Mouse (Mus musculus) left cerebral cortex, postnatal 25 days (tissue): ENCODE results near the gene AL732309.1. TPM values are rescaled to one million over a fixed set of nuclear protein-coding genes. Genes with fewer than 3 reads are reported as not detected.

ENCODE experiments used
- DNase-seq, 2 experiments: peaks; one replicate each; pipeline ENCODE4 v3.0.0; 2022; ENCODE audit warnings: low spot score in 2 of 2, mixed read lengths in 1 of 2
- intact Hi-C: fragments of 180-260 bp; cut with DNase I; formaldehyde crosslinking; loops from one replicate; pipeline ENCODE4 v1.15.1; 2025
- total RNA-seq, 2 experiments: library from RNA; stranded (reverse); gene quantifications; 2 replicates each; pipeline ENCODE4 v1.2.3; 2021

Gene AL732309.1
- total RNA-seq, 2 experiments from 2014 or later: 1.6 to 2.9 TPM

- intact Hi-C loops: loop anchor here (2.0 kb wide), 2 partner anchors 14 to 30 kb away; partner anchors contain the start of genes Nelfb and Tmem203
- peak; percentile 98 to 100 for DNase-seq
Measured at GRCm38 (mm10) chr2:25224766-25225752, 21.6 kb downstream of the AL732309.1 start.

DNA sequence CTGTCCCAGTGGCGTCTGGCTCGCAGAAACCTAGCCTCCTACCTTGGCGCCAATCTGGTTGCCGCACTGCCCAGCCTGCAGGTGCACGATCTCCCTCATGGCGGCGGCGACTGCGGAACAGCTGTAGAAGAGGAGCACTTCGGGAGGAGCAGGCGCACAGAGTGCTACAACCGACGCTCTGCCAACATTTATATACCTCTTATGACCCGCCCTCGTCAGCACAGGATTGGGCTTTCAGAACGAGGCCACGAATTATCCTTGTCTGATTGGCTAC, 22.2 kb downstream of the AL732309.1 start, which contains the start of gene Tubb4b:
Gene Tubb4b (minus strand): TSS at position 211 of the 274 bp plus-strand sequence.
- no peak for DNase-seq
- intact Hi-C loops: loop anchor here (2.0 kb wide), 2 partner anchors 14 to 30 kb away; partner anchors contain the start of genes Nelfb and Tmem203

DNA sequence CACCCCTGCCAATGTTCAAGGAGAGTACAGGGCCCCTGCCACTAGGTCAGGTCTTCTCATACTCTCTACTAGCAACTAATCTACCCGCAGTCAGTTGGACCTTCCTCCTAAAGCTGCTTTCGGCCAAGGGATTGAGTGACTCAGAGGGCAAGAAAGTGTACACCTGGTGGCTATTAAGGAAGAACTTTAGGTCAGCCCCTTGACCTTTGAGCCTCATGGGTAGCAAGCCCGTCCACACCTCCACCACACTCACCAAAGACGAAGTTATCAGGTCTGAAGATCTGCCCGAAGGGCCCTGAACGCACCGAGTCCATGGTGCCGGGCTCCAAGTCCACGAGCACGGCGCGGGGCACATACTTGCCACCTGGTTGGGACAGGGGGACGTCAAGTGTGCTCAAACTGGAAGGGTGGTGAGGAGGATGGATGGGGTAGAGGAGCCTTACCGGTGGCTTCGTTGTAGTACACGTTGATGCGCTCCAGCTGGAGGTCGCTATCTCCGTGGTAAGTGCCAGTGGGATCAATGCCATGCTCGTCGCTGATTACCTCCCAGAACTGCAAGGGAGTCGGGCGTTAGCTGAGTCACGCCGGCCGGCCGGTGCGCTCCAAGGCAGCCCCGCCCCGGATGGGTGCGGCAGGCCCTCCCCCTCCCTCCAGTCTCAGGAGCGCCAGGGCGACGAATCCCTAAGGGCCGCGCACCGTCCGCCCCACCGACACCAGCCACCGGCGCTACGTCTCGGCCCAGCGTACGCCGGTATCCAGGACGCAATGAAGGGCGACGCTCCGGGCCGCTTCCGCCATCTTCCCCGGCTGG, 22.8 kb downstream of the AL732309.1 start:
- intact Hi-C loops: loop anchor here (2.0 kb wide), 2 partner anchors 13 to 31 kb away; partner anchors contain the start of genes Nelfb and Tmem203
- peak; percentile 76 to 79 for DNase-seq

- intact Hi-C loops: no loop called here
- DNase-seq: no peak
Measured at GRCm38 (mm10) chr2:25221331-25221772, 25.3 kb downstream of the AL732309.1 start.

- intact Hi-C loops: no loop called here
- DNase-seq: no peak
Measured at GRCm38 (mm10) chr2:25218445-25218844, 28.2 kb downstream of the AL732309.1 start, which contains the start of gene Fam166a. Gene Fam166a (plus strand): TSS chr2:25218745.

- intact Hi-C loops: no loop called here
Measured at GRCm38 (mm10) chr2:25217666-25218065, 29.0 kb downstream of the AL732309.1 start.

GRCm38 (mm10) chr2:25214444-25214843, 32.2 kb downstream of the AL732309.1 start, which contains the start of gene Stpg3:
Gene Stpg3 (minus strand): TSS chr2:25214637.
- DNase-seq: no peak
- intact Hi-C loops: no loop called here

More at GRCm38 (mm10) chr2:25217666-25218065, 29.0 kb downstream of the AL732309.1 start:
- DNase-seq: no peak

DNA sequence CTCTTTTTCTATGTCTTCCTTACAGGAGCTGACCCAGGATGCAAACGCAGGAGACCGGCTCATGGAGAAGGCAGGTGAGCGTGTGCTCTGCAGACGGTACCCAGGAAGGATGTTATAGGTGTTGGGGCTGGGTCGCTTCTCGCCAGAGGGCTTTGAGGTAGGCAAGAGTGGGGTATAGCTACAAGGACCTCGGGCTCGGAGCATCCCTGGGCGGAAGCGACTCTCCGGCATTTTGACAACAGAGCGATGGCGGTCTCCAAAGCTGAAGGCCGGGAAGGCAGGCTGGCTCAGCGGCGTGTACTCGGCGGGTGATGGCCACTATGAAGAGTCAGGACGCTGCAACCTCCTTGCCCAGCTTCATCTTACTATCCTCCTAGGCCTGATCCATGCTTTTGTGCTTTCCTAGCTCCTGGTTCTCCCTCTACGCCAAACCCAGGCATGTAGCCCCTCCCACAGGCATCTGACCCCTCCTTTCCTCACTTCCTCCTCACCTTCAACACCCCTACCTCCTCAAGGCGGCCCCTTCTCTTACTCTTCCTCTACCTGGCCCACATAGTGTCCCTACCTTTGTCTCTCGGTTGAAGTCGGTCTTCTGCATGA, 33.3 kb downstream of the AL732309.1 start:
- no peak for DNase-seq
- intact Hi-C loops: no loop called here

GRCm38 (mm10) chr2:25211121-25211670, 35.5 kb downstream of the AL732309.1 start, which contains the start of gene Nelfb:
Gene Nelfb (minus strand): TSS chr2:25211489.
- DNase-seq: peak; percentile 83 to 84
- intact Hi-C loops: loop anchor here (2.0 kb wide), 1 partner anchor 14 kb away; the partner anchor contains the start of gene Tubb4b

DNA sequence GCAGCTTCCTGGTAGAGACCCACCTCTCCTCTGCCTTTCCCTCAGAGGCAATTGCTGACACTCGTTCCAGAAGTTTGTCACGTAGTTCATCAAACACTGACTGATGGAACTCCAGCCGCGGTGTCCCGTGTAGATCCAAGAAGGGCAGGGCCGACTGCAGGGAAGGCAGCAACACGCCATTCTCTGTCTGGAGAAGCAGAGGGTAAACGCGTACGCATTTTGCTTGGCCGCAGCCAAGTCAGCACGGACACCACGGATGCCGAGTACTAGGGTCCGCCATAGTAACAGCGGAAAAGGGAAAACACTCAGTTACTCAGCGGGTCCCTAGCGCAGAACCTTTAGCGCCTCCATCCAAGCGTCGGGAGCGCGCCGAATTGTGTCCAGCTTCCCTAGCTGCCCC, 36.0 kb downstream of the AL732309.1 start:
- intact Hi-C loops: loop anchor here (2.0 kb wide), 1 partner anchor 14 kb away; the partner anchor contains the start of gene Tubb4b
- DNase-seq: no peak

GRCm38 (mm10) chr2:25207593-25207992, 39.1 kb downstream of the AL732309.1 start:
- intact Hi-C loops: no loop called here

DNA sequence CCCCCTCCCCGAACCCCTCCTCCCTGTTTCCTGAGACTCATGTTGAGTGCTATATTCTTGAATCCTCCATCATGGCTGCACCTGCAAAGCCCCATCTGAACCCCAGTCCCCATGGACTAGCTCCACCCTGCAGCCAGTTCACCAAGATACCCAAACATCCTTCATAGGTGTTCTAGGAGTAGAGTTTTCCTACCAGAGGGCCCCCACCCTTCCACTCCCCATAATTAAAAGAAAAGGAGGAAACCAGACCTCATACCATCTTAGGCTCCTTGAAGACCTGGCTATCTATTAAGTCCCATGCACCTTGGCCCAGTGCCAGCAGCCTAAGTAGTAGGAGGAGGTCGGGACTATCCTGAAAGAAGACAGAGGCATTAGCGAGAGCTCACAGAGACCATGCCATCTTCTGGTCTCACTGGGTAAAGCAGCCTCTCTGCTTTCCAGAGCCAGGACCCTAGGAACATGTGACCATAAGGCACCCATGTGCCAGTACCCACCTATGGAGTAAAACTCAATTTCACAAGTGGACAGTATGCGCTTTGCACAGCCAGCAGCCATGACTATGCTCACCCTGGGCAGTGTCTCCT, 42.9 kb downstream of the AL732309.1 start:
- intact Hi-C loops: no loop called here
- no peak for DNase-seq

More at GRCm38 (mm10) chr2:25207593-25207992, 39.1 kb downstream of the AL732309.1 start:
- no peak for DNase-seq

- no peak for DNase-seq
- intact Hi-C loops: no loop called here
Measured at GRCm38 (mm10) chr2:25200631-25201030, 46.0 kb downstream of the AL732309.1 start.

GRCm38 (mm10) chr2:25197946-25198345, 48.7 kb downstream of the AL732309.1 start:
- no peak for DNase-seq
- intact Hi-C loops: no loop called here

DNA sequence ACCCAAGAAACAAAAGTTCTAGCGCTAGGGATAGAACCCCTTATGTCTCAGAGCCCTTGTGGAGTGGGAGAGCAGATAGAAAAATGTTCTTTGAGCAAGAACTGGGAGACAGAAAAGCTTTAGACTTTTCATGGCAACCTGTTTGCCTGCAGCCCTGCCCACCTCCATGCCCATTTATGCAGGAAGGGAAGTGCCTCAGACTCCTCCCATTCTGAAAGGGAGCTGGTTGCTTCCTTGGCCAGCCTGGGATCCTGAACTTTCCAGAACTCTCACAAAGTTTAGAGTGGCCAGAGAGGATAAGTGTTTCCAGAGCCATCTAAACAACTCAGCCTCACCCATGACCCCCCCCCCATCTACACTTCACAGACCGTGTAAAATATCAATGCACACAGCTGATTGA, 49.5 kb downstream of the AL732309.1 start:
- DNase-seq: no peak
- intact Hi-C loops: no loop called here

- intact Hi-C loops: no loop called here
- DNase-seq: no peak
Measured at GRCm38 (mm10) chr2:25196172-25196954, 50.3 kb downstream of the AL732309.1 start, which contains the start of gene Tor4a. Gene Tor4a (minus strand): TSS chr2:25196886.

- intact Hi-C loops: no loop called here
Measured at GRCm38 (mm10) chr2:25195211-25196156, 51.2 kb downstream of the AL732309.1 start.

More at GRCm38 (mm10) chr2:25195211-25196156, 51.2 kb downstream of the AL732309.1 start:
- no peak for DNase-seq
